Mouse (Mus musculus): ENCODE measurements around the gene Spry2.

The Spry2 gene

GRCm38 (mm10) chr14:105896791-105897568, at the start of gene Spry2:
TSS of gene Spry2 (minus strand) at chr14:105896819.
- peak; percentile 96 for DNase-seq

DNA sequence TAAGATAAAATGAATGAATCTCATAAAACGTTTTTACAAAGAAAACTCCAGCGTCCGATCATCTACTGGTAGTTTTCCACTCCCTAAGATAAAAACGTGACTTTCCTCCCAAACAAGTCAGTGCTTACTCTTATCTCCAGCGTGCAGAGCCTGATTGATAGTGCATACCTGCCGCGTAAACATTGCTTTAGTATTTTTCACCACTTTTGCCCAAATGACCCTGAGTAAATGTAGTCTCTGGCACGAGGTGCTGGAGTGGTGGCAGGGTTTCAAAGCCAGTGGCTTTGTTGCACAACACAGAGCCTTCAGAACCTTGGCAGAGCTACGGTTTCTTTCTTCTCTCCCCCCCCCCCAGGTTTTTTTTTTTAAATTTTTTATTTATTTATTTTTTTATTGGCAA, 44.7 kb upstream of the Spry2 start:
- DNase-seq = no peak

- no peak for DNase-seq
Measured at GRCm38 (mm10) chr14:105926726-105927125, 30.1 kb upstream of the Spry2 start.

DNA sequence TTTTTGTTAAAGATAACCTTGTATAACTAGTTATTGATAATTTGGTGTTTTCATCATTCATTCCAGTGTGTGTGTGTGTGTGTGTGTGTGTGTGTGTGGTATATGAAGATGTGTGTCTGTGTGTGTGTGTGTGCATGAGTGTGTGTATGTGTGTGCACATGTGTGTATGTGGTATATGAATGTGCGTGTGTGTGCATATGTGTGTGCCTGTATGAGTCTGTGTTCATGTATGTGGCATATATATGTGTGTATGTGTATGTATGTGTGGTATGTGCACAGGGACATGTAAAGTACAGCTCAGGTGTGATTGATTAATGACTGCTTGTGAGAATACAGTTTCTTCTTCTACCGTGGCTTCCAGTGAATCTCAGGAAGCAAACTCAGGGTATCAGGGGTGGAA, 28.7 kb upstream of the Spry2 start:
- no peak for DNase-seq

GRCm38 (mm10) chr14:105924712-105925111, 28.1 kb upstream of the Spry2 start:
- DNase-seq = no peak

DNA sequence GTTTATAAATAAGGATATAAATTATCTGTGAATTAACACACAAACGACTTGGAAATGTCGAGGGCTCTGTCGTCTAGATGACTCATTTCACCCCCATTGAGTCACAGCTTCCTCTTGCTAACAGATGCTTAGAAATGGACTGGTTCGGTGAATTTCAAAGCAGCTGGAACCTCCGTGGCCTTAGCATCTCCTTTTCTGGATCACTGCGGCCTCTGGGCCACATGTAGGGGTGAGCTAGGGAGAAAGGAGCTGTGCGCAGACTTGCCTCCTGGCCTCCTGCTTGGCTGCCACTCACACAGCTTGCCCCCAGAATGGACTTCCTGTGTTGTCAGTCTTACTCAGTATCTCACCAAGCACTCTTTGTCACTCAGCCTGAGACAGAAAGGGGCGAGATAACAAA, 26.3 kb upstream of the Spry2 start:
- no peak for DNase-seq

DNA sequence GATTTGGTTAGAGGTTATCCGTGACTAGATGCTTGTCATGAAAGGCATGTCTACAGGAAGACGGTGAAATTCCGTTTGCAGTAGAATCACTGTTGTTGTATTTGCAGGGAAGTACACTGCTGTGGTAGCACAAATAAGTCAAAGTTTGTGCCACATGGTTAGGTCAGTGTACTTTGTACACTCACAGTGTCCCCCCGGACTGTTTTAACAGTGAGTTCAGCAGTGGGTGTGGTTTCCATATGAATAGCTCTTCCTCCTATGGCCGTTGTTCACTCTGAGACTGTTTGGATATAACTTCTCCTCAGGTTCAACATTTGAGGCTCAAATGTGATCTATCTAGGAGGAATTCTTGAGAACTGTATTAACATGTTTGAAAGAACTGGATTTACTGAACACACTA, 25.8 kb upstream of the Spry2 start:
- no peak for DNase-seq

- DNase-seq = no peak
Measured at GRCm38 (mm10) chr14:105921217-105921695, 24.6 kb upstream of the Spry2 start.

- peak; percentile 12 for DNase-seq
Measured at GRCm38 (mm10) chr14:105920395-105921216, 24.0 kb upstream of the Spry2 start.

- no peak for DNase-seq
Measured at GRCm38 (mm10) chr14:105907216-105907615, 10.6 kb upstream of the Spry2 start.

DNA sequence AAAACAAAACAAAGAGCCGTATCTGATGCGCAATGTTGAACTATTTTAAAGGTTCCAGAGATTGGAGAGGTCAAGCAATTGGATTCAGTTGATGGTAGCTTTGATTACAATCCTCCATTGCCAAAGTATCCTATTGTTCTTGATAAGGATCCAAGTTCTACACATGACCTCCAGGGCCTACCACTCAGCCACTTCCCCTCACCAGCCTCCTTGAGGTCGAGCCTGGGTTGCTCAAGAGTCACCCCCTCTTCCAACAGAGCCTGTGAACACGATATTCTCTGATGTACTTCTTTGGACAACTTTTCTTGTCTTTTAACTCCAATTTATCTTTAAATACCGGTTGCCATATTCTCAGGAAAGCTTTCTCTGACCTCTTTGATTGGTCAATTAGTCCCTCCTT, 9.3 kb upstream of the Spry2 start:
- no peak for DNase-seq

- DNase-seq = no peak
Measured at GRCm38 (mm10) chr14:105905509-105905908, 8.9 kb upstream of the Spry2 start.

DNA sequence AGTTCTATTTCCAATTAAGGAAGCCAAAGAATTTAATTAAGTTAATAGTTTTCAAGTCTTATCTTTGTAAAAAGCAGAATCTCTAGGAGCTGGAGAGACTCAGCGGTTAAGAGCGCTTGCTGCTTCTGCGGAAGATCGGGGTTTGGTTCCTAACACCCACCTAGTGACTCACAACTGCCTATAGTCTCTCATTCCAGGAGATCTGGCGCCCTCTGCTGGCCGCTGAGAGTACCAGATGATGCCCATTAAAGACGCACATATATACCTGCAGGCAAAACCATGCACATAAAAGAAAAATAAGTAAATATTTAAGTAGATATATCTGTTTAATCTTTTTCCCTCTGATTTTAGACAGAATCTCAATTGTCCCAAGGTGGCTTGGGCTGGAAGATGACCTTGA, 6.2 kb upstream of the Spry2 start:
- DNase-seq = peak; percentile 29

DNA sequence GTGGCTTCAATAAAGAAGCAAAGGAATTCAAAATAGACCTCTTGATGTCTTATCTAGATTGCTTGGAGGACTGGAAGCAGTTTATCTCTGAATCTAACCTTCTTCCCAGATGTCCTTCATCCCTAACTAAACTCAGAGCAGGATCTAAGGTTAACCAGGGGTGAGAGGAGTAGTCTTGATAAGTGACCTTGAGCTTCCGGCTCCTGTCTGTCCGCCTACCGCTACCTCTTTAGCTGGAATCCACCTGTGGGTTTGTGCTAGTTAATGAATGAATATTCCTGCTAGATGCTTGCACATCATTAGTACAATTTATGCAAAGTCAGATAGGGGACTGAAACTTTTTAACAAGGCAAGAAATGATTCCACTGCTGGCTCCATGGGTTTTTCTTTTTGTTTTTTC, 4.2 kb upstream of the Spry2 start:
- DNase-seq = peak; percentile 35

DNA sequence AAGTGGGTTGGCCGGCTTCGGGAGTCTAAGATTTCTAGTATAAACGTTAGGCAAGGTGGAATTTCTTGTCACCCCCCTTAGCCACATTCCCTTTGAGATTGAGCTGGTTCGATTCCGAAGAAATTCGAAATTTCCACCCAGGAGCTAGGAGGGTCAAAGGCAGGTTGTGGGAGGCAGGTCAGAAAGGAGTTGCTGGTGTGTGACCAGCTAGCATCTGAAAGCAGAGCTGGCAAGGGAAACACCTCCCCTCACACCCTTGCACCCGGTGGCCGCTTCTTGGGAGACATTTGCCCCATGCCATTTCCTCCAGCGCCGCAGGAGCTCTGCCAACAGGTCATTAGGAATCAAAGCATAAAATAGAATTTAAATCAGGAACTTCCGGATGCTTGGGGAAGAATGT, 2.5 kb upstream of the Spry2 start:
- DNase-seq = peak; percentile 62

- DNase-seq = peak; percentile 84
Measured at GRCm38 (mm10) chr14:105898266-105899111, 1.9 kb upstream of the Spry2 start.

GRCm38 (mm10) chr14:105897569-105898101, 1.0 kb upstream of the Spry2 start:
- DNase-seq = peak; percentile 79

- DNase-seq = peak; percentile 53
Measured at GRCm38 (mm10) chr14:105895961-105896651, 513 bp downstream of the Spry2 start.

- DNase-seq = peak; percentile 52
Measured at GRCm38 (mm10) chr14:105894971-105895873, 1.4 kb downstream of the Spry2 start.

GRCm38 (mm10) chr14:105893623-105893995, 3.0 kb downstream of the Spry2 start:
- peak; percentile 19 for DNase-seq
